Mouse (Mus musculus): ENCODE measurements around the gene Prkcb. TPM values are rescaled to one million over a fixed set of nuclear protein-coding genes. Genes with fewer than 3 reads are reported as not detected.

Prkcb gene
- polyA plus RNA-seq, 1 experiment from 2014 or later, result 29.4 TPM

GRCm38 (mm10) chr7:122356941-122357340, 68.4 kb downstream of the Prkcb start:
- peak; percentile 60; the same call in 1 of the 2 replicates for ATAC-seq
- DNase-seq (ENCODE audit: low spot score), result peak; percentile 43
- 57% methylated on average over 2 of the region's 2 CpGs for WGBS
- Histone ChIP-seq H3K27ac (ENCODE audit: low read depth, low read length) (no peak overlapping the region), H3K36me3 (ENCODE audit: control insufficient read depth, insufficient read depth, low read length) (no peaks in the 10 kb centered on the region), H3K4me1 (ENCODE audit: control insufficient read depth, insufficient read depth, low read length) (peaks cover 7% of the 10 kb centered on the region), H3K9me3 (replicated peaks; ENCODE audit: control insufficient read depth, low read length) (no peaks in the 10 kb centered on the region), H3K4me3 (ENCODE audit: low read depth, low read length) (no peak overlapping the region), H3K4me2 (ENCODE audit: low read length) (no peak overlapping the region), H3K27me3 (replicated peaks; ENCODE audit: control insufficient read depth, insufficient read depth, low read length) (no peaks in the 10 kb centered on the region), H3K9ac (ENCODE audit: low read length) (no peak overlapping the region)

- no peak overlapping the region for H3K9ac ChIP-seq (ENCODE audit: low read length)
- H3K9me3 ChIP-seq (replicated peaks; ENCODE audit: control insufficient read depth, low read length), result no peaks in the 10 kb centered on the region
- H3K4me3 ChIP-seq (ENCODE audit: low read depth, low read length), result no peak overlapping the region
- no peak overlapping the region for H3K4me2 ChIP-seq (ENCODE audit: low read length)
- no peak for DNase-seq (ENCODE audit: low spot score)
- WGBS, result 83% methylated on average over 7 of the region's 7 CpGs
- H3K27me3 ChIP-seq (replicated peaks; ENCODE audit: control insufficient read depth, insufficient read depth, low read length), result no peaks in the 10 kb centered on the region
- no peaks in the 10 kb centered on the region for H3K36me3 ChIP-seq (ENCODE audit: control insufficient read depth, insufficient read depth, low read length)
- no peak overlapping the region for H3K27ac ChIP-seq (ENCODE audit: low read depth, low read length)
- H3K4me1 ChIP-seq (ENCODE audit: control insufficient read depth, insufficient read depth, low read length), result peaks cover 4% of the 10 kb centered on the region
- ATAC-seq, result no peak
Observed at GRCm38 (mm10) chr7:122357847-122358246, 69.3 kb downstream of the Prkcb start.

DNA sequence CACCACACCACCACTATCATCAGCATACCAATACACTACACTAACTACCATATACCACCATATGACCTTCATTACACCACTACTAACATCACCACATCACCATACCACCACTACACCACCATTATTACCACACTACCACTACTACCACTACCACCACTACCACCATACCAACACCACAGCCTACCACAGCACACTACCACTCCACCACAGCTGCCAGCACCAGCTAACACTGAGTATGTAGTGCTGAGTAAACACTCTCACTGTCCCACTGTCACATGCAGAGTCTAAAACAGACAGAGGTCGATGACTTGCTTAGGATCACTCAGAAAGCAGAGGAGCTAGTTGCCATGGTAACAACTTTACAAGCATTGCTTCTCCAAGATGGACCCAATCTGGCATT, 78.1 kb downstream of the Prkcb start:
- 70% methylated on average over 1 of the region's 1 CpGs for WGBS
- no peaks in the 10 kb centered on the region for H3K9me3 ChIP-seq (replicated peaks; ENCODE audit: control insufficient read depth, low read length)
- H3K36me3 ChIP-seq (ENCODE audit: control insufficient read depth, insufficient read depth, low read length), result no peaks in the 10 kb centered on the region
- no peak overlapping the region for H3K4me2 ChIP-seq (ENCODE audit: low read length)
- H3K27me3 ChIP-seq (replicated peaks; ENCODE audit: control insufficient read depth, insufficient read depth, low read length), result no peaks in the 10 kb centered on the region
- no peak overlapping the region for H3K9ac ChIP-seq (ENCODE audit: low read length)
- DNase-seq (ENCODE audit: low spot score), result no peak
- ATAC-seq, result no peak
- H3K27ac ChIP-seq (ENCODE audit: low read depth, low read length), result no peak overlapping the region
- H3K4me3 ChIP-seq (ENCODE audit: low read depth, low read length), result no peak overlapping the region
- no peaks in the 10 kb centered on the region for H3K4me1 ChIP-seq (ENCODE audit: control insufficient read depth, insufficient read depth, low read length)

DNA sequence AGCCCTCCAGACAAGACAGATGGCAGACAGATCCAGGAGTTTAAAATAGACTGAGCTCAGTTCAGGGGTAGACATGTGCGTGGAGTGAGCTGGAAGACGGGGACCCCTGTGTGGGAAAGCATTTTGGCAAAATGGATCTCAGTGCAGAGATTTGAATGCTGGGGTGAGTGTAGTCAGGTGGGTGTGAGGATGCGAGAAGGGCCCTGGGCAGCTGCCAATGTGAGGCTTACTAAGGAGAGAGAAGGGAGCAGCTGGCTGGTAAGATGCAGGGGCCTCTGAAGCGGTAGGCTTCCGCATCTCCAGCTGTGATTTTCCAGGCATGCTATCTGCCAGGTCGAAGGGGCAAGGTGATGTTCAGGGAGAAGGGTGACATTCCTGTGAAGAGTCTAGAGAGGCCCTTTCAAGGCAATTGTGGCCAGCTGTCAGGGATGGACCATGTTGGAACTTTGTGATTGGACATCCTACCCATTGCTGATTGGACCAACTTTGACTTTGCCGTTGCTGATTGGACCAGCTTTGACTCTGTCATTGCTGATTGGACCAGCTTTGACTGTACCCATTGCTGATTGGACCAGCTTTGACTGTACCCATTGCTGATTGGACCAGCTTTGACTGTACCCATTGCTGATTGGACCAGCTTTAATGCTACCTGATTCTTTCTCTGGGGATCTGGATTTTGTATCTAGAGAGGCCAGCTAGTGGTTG, 78.9 kb downstream of the Prkcb start:
- H3K4me2 ChIP-seq (ENCODE audit: low read length), result no peak overlapping the region
- H3K9me3 ChIP-seq (replicated peaks; ENCODE audit: control insufficient read depth, low read length), result no peaks in the 10 kb centered on the region
- no peaks in the 10 kb centered on the region for H3K27me3 ChIP-seq (replicated peaks; ENCODE audit: control insufficient read depth, insufficient read depth, low read length)
- no peak overlapping the region for H3K4me3 ChIP-seq (ENCODE audit: low read depth, low read length)
- WGBS, result 88% methylated on average over 7 of the region's 7 CpGs
- no peaks in the 10 kb centered on the region for H3K36me3 ChIP-seq (ENCODE audit: control insufficient read depth, insufficient read depth, low read length)
- H3K9ac ChIP-seq (ENCODE audit: low read length), result no peak overlapping the region
- H3K27ac ChIP-seq (ENCODE audit: low read depth, low read length), result no peak overlapping the region
- ATAC-seq (no peak), DNase-seq (ENCODE audit: low spot score) (no peak)
- H3K4me1 ChIP-seq (ENCODE audit: control insufficient read depth, insufficient read depth, low read length), result no peaks in the 10 kb centered on the region

GRCm38 (mm10) chr7:122370488-122370887, 81.9 kb downstream of the Prkcb start:
- Histone ChIP-seq H3K4me1 (ENCODE audit: control insufficient read depth, insufficient read depth, low read length) (no peaks in the 10 kb centered on the region), H3K4me2 (ENCODE audit: low read length) (no peak overlapping the region), H3K36me3 (ENCODE audit: control insufficient read depth, insufficient read depth, low read length) (no peaks in the 10 kb centered on the region), H3K27me3 (replicated peaks; ENCODE audit: control insufficient read depth, insufficient read depth, low read length) (no peaks in the 10 kb centered on the region), H3K4me3 (ENCODE audit: low read depth, low read length) (no peak overlapping the region), H3K9me3 (replicated peaks; ENCODE audit: control insufficient read depth, low read length) (no peaks in the 10 kb centered on the region), H3K9ac (ENCODE audit: low read length) (no peak overlapping the region), H3K27ac (ENCODE audit: low read depth, low read length) (no peak overlapping the region)
- ATAC-seq (no peak), DNase-seq (ENCODE audit: low spot score) (no peak)
- 75% methylated on average over 12 of the region's 12 CpGs for WGBS

DNA sequence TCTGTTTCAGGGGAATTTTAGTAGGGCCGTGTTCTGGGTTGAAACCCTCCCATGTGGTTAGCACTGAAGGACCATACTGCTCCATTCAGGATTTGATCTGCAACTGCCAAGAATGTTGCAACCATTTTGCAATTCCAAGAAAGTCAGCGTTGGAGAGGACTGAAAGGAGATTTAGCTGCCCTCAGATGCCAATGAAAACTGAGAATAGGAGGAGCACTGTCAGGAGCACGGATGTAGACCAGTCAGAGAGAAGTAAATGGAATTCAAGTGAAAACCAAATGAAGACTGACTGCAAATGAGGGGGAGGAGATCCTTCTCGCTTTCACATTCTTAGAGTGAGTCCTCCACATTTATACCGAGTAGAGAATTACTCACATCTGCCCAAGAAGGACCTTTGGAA, 83.4 kb downstream of the Prkcb start:
- H3K9me3 ChIP-seq (replicated peaks; ENCODE audit: control insufficient read depth, low read length), result no peaks in the 10 kb centered on the region
- DNase-seq (ENCODE audit: low spot score) (no peak), ATAC-seq (no peak)
- H3K27ac ChIP-seq (ENCODE audit: low read depth, low read length), result no peak overlapping the region
- no peak overlapping the region for H3K9ac ChIP-seq (ENCODE audit: low read length)
- no peak overlapping the region for H3K4me3 ChIP-seq (ENCODE audit: low read depth, low read length)
- H3K4me2 ChIP-seq (ENCODE audit: low read length), result no peak overlapping the region
- no peaks in the 10 kb centered on the region for H3K4me1 ChIP-seq (ENCODE audit: control insufficient read depth, insufficient read depth, low read length)
- H3K36me3 ChIP-seq (ENCODE audit: control insufficient read depth, insufficient read depth, low read length), result no peaks in the 10 kb centered on the region
- H3K27me3 ChIP-seq (replicated peaks; ENCODE audit: control insufficient read depth, insufficient read depth, low read length), result no peaks in the 10 kb centered on the region
- WGBS, result 81% methylated on average over 5 of the region's 5 CpGs

- Histone ChIP-seq H3K9ac (ENCODE audit: low read length) (no peak overlapping the region), H3K4me1 (ENCODE audit: control insufficient read depth, insufficient read depth, low read length) (no peaks in the 10 kb centered on the region), H3K4me2 (ENCODE audit: low read length) (no peak overlapping the region), H3K27ac (ENCODE audit: low read depth, low read length) (no peak overlapping the region), H3K4me3 (ENCODE audit: low read depth, low read length) (no peak overlapping the region), H3K36me3 (ENCODE audit: control insufficient read depth, insufficient read depth, low read length) (no peaks in the 10 kb centered on the region), H3K27me3 (replicated peaks; ENCODE audit: control insufficient read depth, insufficient read depth, low read length) (no peaks in the 10 kb centered on the region), H3K9me3 (replicated peaks; ENCODE audit: control insufficient read depth, low read length) (no peaks in the 10 kb centered on the region)
- no peak for ATAC-seq
- no peak for DNase-seq (ENCODE audit: low spot score)
- 82% methylated on average over 3 of the region's 3 CpGs for WGBS
Observed at GRCm38 (mm10) chr7:122372349-122372748, 83.8 kb downstream of the Prkcb start.

DNA sequence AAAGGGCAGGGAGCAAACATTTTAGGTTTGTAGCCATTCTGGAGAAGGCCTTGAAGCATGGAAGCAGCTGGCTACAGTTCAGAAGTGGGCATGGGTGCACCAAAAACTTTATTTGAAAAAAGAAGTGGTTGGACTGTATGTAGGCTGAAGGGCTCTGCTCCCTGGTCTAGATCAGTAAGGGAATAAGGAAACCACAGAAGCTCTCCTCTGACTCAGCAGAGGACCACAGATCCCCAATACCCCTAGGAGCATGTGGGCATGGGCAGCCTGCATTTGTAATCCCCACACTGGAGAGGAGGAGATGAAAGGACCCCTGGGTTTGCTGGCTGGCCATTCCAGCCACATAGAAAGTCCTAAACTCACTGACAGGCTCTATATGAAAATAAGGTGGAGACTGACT, 88.3 kb downstream of the Prkcb start:
- Histone ChIP-seq H3K4me1 (ENCODE audit: control insufficient read depth, insufficient read depth, low read length) (peaks cover 8% of the 10 kb centered on the region), H3K9me3 (replicated peaks; ENCODE audit: control insufficient read depth, low read length) (no peaks in the 10 kb centered on the region), H3K4me3 (ENCODE audit: low read depth, low read length) (no peak overlapping the region), H3K27me3 (replicated peaks; ENCODE audit: control insufficient read depth, insufficient read depth, low read length) (no peaks in the 10 kb centered on the region), H3K4me2 (ENCODE audit: low read length) (no peak overlapping the region), H3K36me3 (ENCODE audit: control insufficient read depth, insufficient read depth, low read length) (no peaks in the 10 kb centered on the region), H3K9ac (ENCODE audit: low read length) (no peak overlapping the region), H3K27ac (ENCODE audit: low read depth, low read length) (no peak overlapping the region)
- ATAC-seq, result no peak
- DNase-seq (ENCODE audit: low spot score), result no peak

DNA sequence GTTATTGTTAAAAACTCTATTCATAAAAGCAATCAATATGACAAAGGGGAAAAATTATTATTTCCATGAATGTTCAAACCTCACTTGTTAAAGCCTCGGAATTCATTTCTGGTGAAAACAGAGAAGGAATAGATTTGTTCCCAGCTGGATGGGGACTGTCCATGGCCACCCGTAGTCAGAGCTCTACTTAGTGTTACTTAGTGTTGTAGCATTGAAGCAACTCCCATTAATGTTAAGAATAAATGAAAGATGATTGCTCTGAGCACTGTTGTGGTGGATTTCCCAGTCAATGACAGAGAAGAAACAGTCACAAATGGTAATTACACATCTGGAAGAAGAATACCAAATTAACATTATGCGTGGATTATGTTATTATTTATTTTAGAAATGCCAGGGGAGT, 89.4 kb downstream of the Prkcb start:
- ATAC-seq (peak; percentile 71), DNase-seq (ENCODE audit: low spot score) (peak; percentile 38)

More for the DNA sequence above, 89.4 kb downstream of the Prkcb start:
- peaks cover 8% of the 10 kb centered on the region for H3K4me1 ChIP-seq (ENCODE audit: control insufficient read depth, insufficient read depth, low read length)
- H3K9ac ChIP-seq (ENCODE audit: low read length), result no peak overlapping the region
- no peak overlapping the region for H3K4me2 ChIP-seq (ENCODE audit: low read length)
- no peaks in the 10 kb centered on the region for H3K9me3 ChIP-seq (replicated peaks; ENCODE audit: control insufficient read depth, low read length)
- H3K27me3 ChIP-seq (replicated peaks; ENCODE audit: control insufficient read depth, insufficient read depth, low read length), result no peaks in the 10 kb centered on the region
- no peak overlapping the region for H3K4me3 ChIP-seq (ENCODE audit: low read depth, low read length)
- no peak overlapping the region for H3K27ac ChIP-seq (ENCODE audit: low read depth, low read length)
- 59% methylated on average over 3 of the region's 3 CpGs for WGBS
- H3K36me3 ChIP-seq (ENCODE audit: control insufficient read depth, insufficient read depth, low read length), result no peaks in the 10 kb centered on the region

Data from forebrain, embryonic 14.5 days (tissue).